Mouse (Mus musculus) hindbrain, embryonic 11.5 days (tissue): ENCODE measurements around the gene Fto. TPM values are rescaled to one million over a fixed set of nuclear protein-coding genes. Genes with fewer than 3 reads are reported as not detected.
A peak's percentile ranks its signal among the peaks of the same experiment; 100 is the strongest.

Experiments used
- ATAC-seq: fragments of 200-750 bp; cut with Nextera tagmentation; 2 replicates; pipeline ENCODE4 v1.8.0; 2017; ENCODE audit warnings: mild to moderate bottlenecking, moderate TSS enrichment, moderate library complexity; ENCODE audit not compliant: low FRiP score
- DNase-seq: peaks from one replicate; pipeline ENCODE4 v3.0.0-alpha.2; 2015; ENCODE audit warnings: low spot score
- H3K27ac ChIP-seq: fragments of 300-500 bp; sonication (generic); 2 replicates; pipeline ENCODE4 v1.5.1; 2014; ENCODE audit warnings: mild to moderate bottlenecking, low read depth, low read length
- H3K27me3 ChIP-seq: fragments of 300-500 bp; sonication (generic); 2 replicates; pipeline ENCODE4 v1.6.1; 2014; ENCODE audit warnings: mild to moderate bottlenecking, low read length, moderate library complexity, mixed read lengths; ENCODE audit not compliant: control insufficient read depth, insufficient read depth
- H3K36me3 ChIP-seq: fragments of 300-500 bp; sonication (generic); 2 replicates; pipeline ENCODE4 v1.6.1; 2014; ENCODE audit warnings: mild to moderate bottlenecking, low read length, moderate library complexity, mixed read lengths; ENCODE audit not compliant: control insufficient read depth, insufficient read depth
- H3K4me1 ChIP-seq: fragments of 300-500 bp; sonication (generic); replicated peaks from 2 replicates; pipeline ENCODE4 v1.6.1; 2014; ENCODE audit warnings: low read length, mixed read lengths; ENCODE audit not compliant: control insufficient read depth, insufficient read depth
- H3K4me2 ChIP-seq: fragments of 300-500 bp; sonication (generic); replicated peaks from 2 replicates; pipeline ENCODE4 v1.6.1; 2014; ENCODE audit warnings: mild to moderate bottlenecking, low read depth, low read length
- H3K4me3 ChIP-seq: fragments of 300-500 bp; sonication (generic); 2 replicates; pipeline ENCODE4 v1.5.1; 2014; ENCODE audit warnings: low read depth, low read length
- H3K9ac ChIP-seq: fragments of 300-500 bp; sonication (generic); 2 replicates; pipeline ENCODE4 v1.6.1; 2014; ENCODE audit warnings: low read depth, low read length
- H3K9me3 ChIP-seq: fragments of 300-500 bp; sonication (generic); 2 replicates; pipeline ENCODE4 v1.6.1; 2016; ENCODE audit warnings: low read length; ENCODE audit not compliant: control insufficient read depth
- WGBS: fragments of 180-500 bp; shearing (Covaris S2); extraction: QIAGEN DNeasy Blood & Tissue Kit; methylation state at CpG from one replicate; pipeline ENCODE4 v1.1.7; 2014; 5-methylcytosine and 5-hydroxymethylcytosine counted together
- polyA plus RNA-seq: library from polyadenylated mRNA; unstranded; fragments of >200 nt; fragmentation: Nextera tagmentation; extraction: Ambion mirVana; gene quantifications from 2 replicates; pipeline ENCODE4 v1.2.1, GENCODE M21; 2014

Gene Fto
- polyA plus RNA-seq, 1 experiment from 2014 or later = 94.7 TPM

DNA sequence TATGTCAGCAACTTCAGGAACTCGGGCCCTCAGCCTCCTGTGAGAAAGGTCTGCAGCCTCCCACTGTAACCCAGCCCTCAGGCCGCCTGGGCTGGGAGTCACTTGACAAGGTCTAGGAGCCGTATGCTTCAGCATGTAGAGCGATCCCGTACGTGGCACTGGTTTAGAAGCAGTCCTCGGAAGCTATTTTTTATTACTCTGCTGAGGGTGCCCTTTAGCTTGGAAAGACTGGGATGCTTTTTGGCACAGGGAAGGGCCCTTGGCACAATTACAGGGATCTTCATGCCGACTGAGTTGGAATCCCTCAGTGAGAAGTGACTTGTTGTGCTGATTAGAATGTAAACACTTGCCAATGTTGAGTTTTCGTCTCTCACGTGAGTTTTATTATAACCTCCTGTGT lies 191.6 kb downstream of the Fto start:
- Histone ChIP-seq H3K9me3 (no peaks in the 10 kb centered on the region), H3K9ac (no peak overlapping the region), H3K27ac (no peak overlapping the region), H3K27me3 (peaks cover 30% of the 10 kb centered on the region), H3K36me3 (no peaks in the 10 kb centered on the region), H3K4me1 (peaks cover 12% of the 10 kb centered on the region), H3K4me3 (no peak overlapping the region), H3K4me2 (no peak overlapping the region)
- WGBS = 87% methylated on average over 10 of the region's 10 CpGs
- ATAC-seq (no peak), DNase-seq (no peak)

DNA sequence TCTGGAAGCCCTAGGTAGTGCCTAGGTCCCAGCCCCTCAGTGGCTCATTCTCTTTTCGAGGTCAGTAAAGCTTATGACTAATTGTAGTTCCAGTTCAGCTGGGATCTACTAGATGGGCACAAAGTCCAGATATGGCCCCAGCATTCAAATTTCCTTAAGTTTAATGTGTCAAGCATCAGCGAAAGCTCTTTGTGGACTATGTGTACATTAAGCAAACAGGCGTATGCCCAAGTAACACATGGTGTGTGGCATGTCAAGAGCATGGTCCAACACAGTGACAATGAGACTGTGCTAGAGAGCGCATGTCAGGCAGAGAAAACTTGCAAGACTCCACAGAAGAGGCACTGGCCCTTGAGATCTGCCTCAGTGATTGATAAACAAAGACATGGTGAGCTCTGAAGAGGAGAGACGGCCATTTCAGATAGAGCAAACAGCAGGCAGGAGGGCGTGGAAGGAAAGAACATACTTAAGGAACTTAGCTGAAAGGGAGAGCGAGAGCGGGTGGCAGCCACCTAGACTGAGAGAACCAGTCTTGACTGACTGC lies 192.2 kb downstream of the Fto start:
- Histone ChIP-seq H3K36me3 (no peaks in the 10 kb centered on the region), H3K4me2 (no peak overlapping the region), H3K9me3 (no peaks in the 10 kb centered on the region), H3K9ac (no peak overlapping the region), H3K4me3 (no peak overlapping the region), H3K27me3 (peaks cover 30% of the 10 kb centered on the region), H3K4me1 (peaks cover 15% of the 10 kb centered on the region), H3K27ac (no peak overlapping the region)
- DNase-seq (no peak), ATAC-seq (no peak)
- 88% methylated on average over 8 of the region's 8 CpGs for WGBS

DNA sequence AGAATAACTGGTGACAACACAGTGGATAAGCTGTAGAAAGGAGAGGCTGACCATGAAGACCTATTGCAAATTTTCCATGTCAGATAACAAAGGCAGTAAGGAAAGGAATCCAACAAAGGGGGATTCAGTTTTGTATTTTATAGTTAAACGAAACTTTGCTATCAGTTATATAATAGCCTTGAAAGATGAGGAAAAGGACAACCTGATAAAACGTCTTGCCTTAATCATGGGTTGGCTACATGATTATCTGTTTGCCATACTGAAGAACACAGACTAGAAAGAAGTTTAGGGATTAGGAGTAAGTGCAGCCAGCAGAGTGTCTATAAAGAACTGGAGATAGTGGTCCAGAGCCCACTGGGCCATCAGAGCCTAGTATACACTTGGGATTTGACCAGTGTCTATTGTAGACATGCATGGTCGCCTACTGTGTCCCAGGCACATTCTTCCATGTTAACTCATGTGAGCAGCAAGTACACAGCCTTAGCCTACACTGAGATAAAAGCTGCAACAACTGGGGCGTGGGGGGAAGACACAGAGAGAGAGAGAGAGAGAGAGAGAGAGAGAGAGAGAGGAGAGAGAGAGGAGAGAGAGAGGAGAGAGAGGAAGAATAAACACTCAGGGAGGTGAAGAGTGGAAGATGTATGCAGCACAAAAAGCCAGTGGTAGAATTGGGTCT lies 192.8 kb downstream of the Fto start:
- 75% methylated on average over 4 of the region's 4 CpGs for WGBS

DNA sequence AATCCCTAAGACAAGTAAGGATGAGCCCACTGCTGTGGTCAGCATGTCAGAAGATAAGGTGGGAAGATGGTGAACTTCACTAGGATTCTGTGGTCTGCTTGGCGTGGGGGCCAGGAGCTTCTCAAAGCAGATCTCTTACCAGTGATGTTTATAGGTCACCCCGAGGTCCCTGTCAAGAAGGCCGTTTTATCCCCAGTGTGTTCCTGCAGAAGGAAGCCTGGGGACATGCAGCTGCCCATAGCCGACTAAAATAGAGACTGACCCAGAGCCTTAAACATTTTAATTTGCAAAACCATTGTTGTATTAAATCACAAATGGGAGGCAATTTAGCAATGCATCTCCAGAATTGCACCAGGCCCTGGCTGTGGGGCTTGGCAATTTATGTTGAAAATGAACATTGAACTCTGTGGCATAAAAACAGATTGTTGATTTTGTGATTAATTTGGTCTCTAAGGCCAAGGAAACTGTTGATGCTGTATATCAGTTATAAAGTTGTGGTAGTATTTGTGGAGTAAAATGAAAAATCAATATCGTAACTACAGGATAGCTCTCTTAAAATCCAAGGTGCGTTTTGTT lies 193.4 kb downstream of the Fto start:
- WGBS = 67% methylated on average over 6 of the region's 6 CpGs
- peaks cover 18% of the 10 kb centered on the region for H3K4me1 ChIP-seq

More for the DNA sequence above, 192.8 kb downstream of the Fto start:
- H3K4me3 ChIP-seq = no peak overlapping the region
- no peak overlapping the region for H3K4me2 ChIP-seq
- DNase-seq (no peak), ATAC-seq (no peak)
- no peaks in the 10 kb centered on the region for H3K36me3 ChIP-seq
- peaks cover 30% of the 10 kb centered on the region for H3K27me3 ChIP-seq
- no peaks in the 10 kb centered on the region for H3K9me3 ChIP-seq
- no peak overlapping the region for H3K27ac ChIP-seq
- no peak overlapping the region for H3K9ac ChIP-seq
- peaks cover 18% of the 10 kb centered on the region for H3K4me1 ChIP-seq

DNA sequence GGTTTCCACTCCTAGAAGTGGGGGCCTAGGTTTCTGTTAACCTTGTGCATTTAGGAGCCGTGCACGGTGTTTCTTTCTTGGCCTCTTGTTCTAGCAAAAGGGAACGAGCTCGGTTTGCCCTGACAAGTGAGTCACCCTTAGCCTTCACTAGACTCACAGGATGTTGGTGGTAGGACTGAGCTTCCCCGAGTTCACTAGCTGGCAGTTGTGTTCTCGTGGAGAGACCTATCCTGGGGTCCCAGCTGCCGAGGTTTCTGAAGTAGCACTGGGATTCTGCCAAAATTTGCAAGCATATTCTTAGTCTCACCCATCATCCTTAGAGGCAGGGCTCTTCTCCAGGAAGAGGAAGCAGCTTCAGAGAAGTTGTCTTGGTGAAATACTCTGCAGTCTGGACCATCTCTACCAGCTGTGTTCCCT lies 194.4 kb downstream of the Fto start:
- DNase-seq = no peak
- H3K9ac ChIP-seq = no peak overlapping the region
- H3K27me3 ChIP-seq = peaks cover 39% of the 10 kb centered on the region
- H3K4me2 ChIP-seq = no peak overlapping the region
- peaks cover 15% of the 10 kb centered on the region for H3K4me1 ChIP-seq
- H3K27ac ChIP-seq = no peak overlapping the region
- ATAC-seq = no peak
- no peak overlapping the region for H3K4me3 ChIP-seq
- WGBS = 80% methylated on average over 7 of the region's 7 CpGs
- H3K9me3 ChIP-seq = no peaks in the 10 kb centered on the region
- no peaks in the 10 kb centered on the region for H3K36me3 ChIP-seq

More for the DNA sequence above, 193.4 kb downstream of the Fto start:
- Histone ChIP-seq H3K36me3 (no peaks in the 10 kb centered on the region), H3K4me3 (no peak overlapping the region), H3K9ac (no peak overlapping the region), H3K27ac (no peak overlapping the region), H3K27me3 (peaks cover 36% of the 10 kb centered on the region), H3K9me3 (no peaks in the 10 kb centered on the region), H3K4me2 (no peak overlapping the region)
- ATAC-seq (no peak), DNase-seq (no peak)

DNA sequence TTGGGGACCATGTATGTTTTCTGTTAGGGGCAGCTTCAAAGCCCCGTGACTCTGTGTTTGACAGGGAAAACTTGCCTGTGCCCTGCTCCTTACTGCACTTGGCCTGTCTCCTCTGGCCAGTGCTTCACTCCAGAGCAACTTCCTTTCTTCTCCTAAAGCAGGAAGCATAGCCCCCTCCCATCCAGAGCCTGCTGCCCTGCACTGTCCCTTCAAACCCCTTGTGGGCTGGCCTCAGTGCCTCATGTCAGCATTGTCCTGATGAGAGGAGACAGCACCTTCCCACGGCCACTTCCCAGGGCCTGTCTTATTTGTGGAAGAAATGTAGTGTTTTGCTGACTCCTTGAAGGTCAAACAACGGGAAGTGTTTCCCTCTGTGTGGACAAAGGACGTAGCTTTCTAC lies 195.0 kb downstream of the Fto start:
- H3K4me1 ChIP-seq = peaks cover 15% of the 10 kb centered on the region
- DNase-seq = no peak

DNA sequence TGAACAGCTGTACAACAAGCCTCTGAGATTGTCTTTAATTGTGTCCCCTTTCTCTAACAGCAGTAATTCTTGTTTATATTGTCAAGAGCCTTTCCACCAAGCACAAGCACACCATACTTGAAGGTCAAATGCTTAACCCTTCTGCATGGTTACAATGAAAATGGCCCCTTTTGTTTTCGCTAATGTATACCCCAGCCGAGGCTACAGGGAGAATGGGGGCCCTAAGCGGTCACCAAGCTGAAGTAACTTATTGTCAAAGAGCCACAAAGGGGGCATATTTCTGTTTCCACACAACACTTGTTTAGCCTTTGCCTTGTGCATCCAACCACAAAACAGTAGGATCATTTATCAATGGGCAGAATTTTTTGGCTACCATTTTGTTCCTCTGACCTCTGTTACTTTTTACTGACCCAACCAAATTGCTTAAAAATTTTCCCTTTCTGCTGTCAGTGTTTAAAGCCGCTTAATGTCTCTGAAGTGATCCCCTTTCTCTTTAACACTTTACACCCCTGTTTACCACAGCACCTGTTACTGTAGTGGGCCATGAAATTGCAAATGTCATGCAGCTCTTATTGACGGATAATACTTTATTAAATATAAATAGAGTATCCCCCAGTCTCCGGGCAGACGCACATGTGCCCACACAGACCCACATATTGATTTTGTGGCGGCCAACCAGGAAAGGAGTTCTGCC lies 196.0 kb downstream of the Fto start:
- H3K4me1 ChIP-seq = peaks cover 15% of the 10 kb centered on the region
- no peak overlapping the region for H3K4me3 ChIP-seq
- no peaks in the 10 kb centered on the region for H3K36me3 ChIP-seq
- WGBS = 35% methylated on average over 8 of the region's 8 CpGs
- no peak overlapping the region for H3K9ac ChIP-seq
- no peak overlapping the region for H3K27ac ChIP-seq
- ATAC-seq (peak; percentile 68), DNase-seq (peak; percentile 60)
- no peaks in the 10 kb centered on the region for H3K9me3 ChIP-seq
- peaks cover 38% of the 10 kb centered on the region for H3K27me3 ChIP-seq
- H3K4me2 ChIP-seq = no peak overlapping the region

More for the DNA sequence above, 195.0 kb downstream of the Fto start:
- ATAC-seq = no peak
- Histone ChIP-seq H3K27ac (peak overlapping the region; percentile 20; the same call in 1 of the 2 replicates), H3K36me3 (no peaks in the 10 kb centered on the region), H3K4me2 (no peak overlapping the region), H3K9me3 (no peaks in the 10 kb centered on the region), H3K27me3 (peaks cover 39% of the 10 kb centered on the region), H3K4me3 (no peak overlapping the region), H3K9ac (no peak overlapping the region)
- 30% methylated on average over 4 of the region's 4 CpGs for WGBS

DNA sequence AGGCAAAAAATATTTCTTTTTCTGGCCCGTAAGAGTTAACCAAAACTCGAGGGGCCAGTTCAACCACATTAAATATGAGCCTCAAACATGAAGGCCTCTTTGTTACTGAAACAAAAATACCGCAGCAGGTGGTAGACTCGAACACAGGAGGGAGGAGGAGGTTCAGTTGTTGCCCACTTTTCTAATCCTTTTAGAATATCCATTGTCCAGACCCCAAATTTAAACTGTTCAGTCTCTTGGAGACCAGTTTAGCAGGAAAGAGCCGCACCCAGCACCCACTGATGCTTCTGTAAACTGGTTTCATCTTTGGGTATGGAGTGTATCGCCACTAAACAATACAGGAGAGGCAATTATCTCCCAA lies 196.6 kb downstream of the Fto start:
- Histone ChIP-seq H3K4me3 (no peak overlapping the region), H3K9ac (no peak overlapping the region), H3K9me3 (no peaks in the 10 kb centered on the region), H3K36me3 (no peaks in the 10 kb centered on the region), H3K4me1 (peaks cover 19% of the 10 kb centered on the region), H3K27ac (peak overlapping the region; percentile 53; the same call in 1 of the 2 replicates), H3K27me3 (peaks cover 34% of the 10 kb centered on the region), H3K4me2 (no peak overlapping the region)
- ATAC-seq (no peak), DNase-seq (peak; percentile 46)
- 29% methylated on average over 6 of the region's 6 CpGs for WGBS
